Mouse (Mus musculus): ENCODE results near the gene Olfr1326-ps1. TPM values are rescaled to one million over a fixed set of nuclear protein-coding genes. Genes with fewer than 3 reads are reported as not detected.

Gene Olfr1326-ps1
- total RNA-seq (2021): not detected
- long read RNA-seq, experiment 1: 0 reads
- long read RNA-seq, experiment 2: 0 reads

GRCm38 (mm10) chrX:74574788-74575187 is at the start of gene Olfr1326-ps1:
Olfr1326-ps1 (minus strand) TSS chrX:74574888.
- intact Hi-C loops (cut with DNase I; ENCODE audit: low total_unique reads): no loop called here

GRCm38 (mm10) chrX:74592379-74592778 is 17.7 kb upstream of the Olfr1326-ps1 start, which contains the start of gene Olfr1325:
Olfr1325 (plus strand) TSS chrX:74592679.
- no peak for DNase-seq
- intact Hi-C loops (cut with DNase I; ENCODE audit: low total_unique reads): no loop called here

More at GRCm38 (mm10) chrX:74574788-74575187, at the start of gene Olfr1326-ps1:
- DNase-seq: no peak

Other genes starting within 250 kb of the Olfr1326-ps1 start
- gene Plxna3, start 245.8 kb downstream of the Olfr1326-ps1 start, total RNA-seq (2021): 1 to 10 TPM; 1.6 TPM
- 10 to 100 TPM; 36.1 to 36.3 TPM for gene Lage3, start 221.3 kb downstream of the Olfr1326-ps1 start, total RNA-seq (2021)
- 10 to 100 TPM; 43.5 to 46.7 TPM for gene Ubl4a, start 201.7 kb downstream of the Olfr1326-ps1 start, total RNA-seq (2021)
- 1 to 10 TPM; 3.9 to 4.1 TPM for gene Slc10a3, start 201.5 kb downstream of the Olfr1326-ps1 start, total RNA-seq (2021)
- gene Fam3a, start 181.6 kb downstream of the Olfr1326-ps1 start, total RNA-seq (2021): 10 to 100 TPM; 14.1 to 17.7 TPM
- 10 to 100 TPM; 21.9 to 23.5 TPM for gene Ikbkg, start 181.6 kb downstream of the Olfr1326-ps1 start, total RNA-seq (2021)
- 1 to 10 TPM; 4.7 to 5.7 TPM for gene G6pdx, start 145.7 kb downstream of the Olfr1326-ps1 start, total RNA-seq (2021)
- not detected for gene Gm6880, start 93.5 kb downstream of the Olfr1326-ps1 start, total RNA-seq (2021)
- gene Olfr1325, start 17.8 kb upstream of the Olfr1326-ps1 start, total RNA-seq (2021): not detected
- not detected for gene Gm5640, start 70.7 kb upstream of the Olfr1326-ps1 start, total RNA-seq (2021)
- not detected for gene Gm6890, start 166.0 kb upstream of the Olfr1326-ps1 start, total RNA-seq (2021)

All from gastrocnemius, postnatal 14 days (tissue).